Mouse (Mus musculus): Measurements from ENCODE around the gene Kmt2b.

DNA sequence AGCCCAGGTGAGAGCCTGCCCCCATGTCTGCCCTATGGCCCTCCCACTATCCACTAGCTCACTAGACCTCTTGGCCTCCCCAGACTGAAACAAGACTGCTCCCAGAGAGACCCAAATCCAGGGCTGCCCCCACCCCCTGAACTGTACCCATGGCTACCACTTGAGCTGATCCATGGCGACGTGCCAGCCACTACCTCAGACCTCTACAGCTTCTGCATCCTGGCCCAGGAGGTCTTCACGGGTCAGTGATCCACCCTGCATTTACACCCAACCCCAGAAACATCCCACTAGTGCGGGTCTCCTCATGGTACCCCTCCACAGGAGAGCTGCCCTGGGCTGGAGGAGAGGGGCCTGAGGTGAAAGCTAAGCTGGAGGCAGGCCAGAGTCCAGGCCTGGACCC is 68.1 kb downstream of the Kmt2b start:
- no peak for TF ChIP-seq CTCF (IDR thresholded peaks at IDR 0.05; ENCODE audit: borderline replicate concordance, insufficient read depth, low read length)
- TF ChIP-seq POLR2A (IDR thresholded peaks at IDR 0.05; ENCODE audit: low read depth, low read length), result no peak
